Mouse (Mus musculus) right cerebral cortex, postnatal 14 days (tissue): ENCODE data around the gene Mrps16.
A peak's percentile ranks its signal among the peaks of the same experiment; 100 is the strongest.

Source experiments
- DNase-seq: peaks from one replicate; pipeline ENCODE4 v3.0.0; 2022

The Mrps16 gene

DNA sequence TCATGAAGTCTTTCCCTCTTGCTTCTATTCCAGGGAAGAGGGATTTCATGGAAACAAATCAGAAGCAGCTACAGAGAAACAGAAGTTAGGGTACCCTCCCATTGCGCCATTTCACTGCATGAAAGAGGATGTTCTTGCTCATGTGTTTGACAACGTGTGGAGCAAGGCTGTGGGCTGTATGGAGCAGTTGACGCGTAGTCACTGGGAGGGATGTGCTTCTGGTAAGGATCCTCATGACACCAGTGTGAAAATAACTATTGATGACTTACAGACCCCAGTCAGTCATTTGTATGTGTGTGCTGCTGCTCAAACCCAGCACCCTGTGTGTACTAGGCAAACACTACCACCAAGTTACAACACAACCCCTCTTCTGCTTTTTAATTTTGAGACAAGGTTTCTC lies 30.2 kb downstream of the Mrps16 start:
- no peak for DNase-seq

DNA sequence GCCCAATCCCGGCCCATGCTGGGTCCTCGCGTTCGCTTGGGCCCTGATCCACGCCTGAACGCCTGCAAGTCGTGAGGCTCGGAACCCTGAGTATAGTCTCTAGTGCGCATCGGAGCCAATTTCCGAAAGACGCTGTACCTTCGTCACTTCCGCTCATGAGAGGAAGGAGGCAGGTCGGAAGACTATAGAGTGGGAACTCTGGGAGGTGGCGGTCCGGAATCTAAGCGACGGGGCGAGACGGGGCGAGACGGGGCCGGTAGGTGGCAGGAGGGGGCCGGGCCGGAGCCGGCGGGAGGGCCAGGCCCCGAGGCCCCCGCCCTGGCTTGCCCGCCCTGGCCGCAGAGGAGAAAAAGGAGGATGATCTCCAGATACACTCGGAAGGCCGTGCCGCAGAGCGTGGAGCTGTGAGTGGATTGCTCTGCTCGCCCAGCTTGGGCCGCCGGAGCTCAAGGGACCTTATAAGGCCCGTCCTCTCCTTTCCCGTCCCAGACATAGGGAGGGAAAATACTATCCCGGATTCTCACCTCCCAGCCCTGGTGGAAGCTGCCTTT lies 45.4 kb downstream of the Mrps16 start, which contains the start of the genes Ecd and Fam149b:
TSS of gene Ecd (minus strand) at position 131 of the 551 bp plus-strand sequence.
TSS of gene Fam149b (plus strand) at position 172 of the 551 bp plus-strand sequence.
- peak; percentile 91 for DNase-seq

DNA sequence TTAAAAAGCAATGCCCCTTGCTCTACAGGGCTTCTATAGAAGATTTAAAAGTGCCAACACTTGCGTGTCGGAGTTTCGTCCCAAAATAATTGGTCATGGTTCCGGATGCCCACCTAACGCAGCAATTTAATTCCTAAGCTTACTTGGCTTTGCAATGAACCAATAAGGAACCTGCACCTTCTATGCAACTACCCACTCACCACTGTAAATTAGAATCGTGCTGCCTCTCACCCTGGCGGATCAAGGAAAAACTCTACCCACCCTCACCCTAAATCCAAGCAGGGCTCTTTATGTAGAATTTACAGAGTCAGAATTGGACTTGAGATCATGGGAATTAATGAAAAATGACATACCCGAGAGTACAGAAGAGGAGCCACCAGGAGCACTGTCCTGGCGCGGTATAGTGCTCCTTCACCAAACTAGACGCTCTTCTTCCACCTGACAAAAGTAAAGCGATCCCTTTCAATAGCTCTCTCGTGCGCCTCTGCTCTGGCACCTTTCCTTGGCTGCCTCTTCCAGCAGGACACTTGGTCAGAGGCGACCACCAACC lies 45.9 kb downstream of the Mrps16 start:
- DNase-seq: no peak

DNA sequence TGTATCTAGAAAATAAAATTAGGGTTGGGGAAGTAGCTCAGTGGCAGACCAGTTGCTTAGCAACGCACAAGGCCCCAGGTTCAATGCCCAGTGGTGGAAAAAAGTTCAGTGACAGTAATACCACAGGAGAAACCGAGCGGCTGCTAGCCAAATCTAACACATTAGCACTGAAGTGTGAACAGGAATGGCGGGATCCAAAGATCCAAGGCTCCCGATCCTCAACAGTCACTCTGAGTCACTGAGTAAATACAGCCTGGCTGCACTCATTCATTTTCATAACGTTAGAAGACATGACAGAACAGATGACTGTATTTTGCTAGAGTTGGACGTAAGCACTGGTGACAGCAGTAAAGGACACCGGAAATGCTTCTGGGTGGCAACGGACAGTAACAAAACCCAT lies 47.5 kb downstream of the Mrps16 start:
- no peak for DNase-seq

DNA sequence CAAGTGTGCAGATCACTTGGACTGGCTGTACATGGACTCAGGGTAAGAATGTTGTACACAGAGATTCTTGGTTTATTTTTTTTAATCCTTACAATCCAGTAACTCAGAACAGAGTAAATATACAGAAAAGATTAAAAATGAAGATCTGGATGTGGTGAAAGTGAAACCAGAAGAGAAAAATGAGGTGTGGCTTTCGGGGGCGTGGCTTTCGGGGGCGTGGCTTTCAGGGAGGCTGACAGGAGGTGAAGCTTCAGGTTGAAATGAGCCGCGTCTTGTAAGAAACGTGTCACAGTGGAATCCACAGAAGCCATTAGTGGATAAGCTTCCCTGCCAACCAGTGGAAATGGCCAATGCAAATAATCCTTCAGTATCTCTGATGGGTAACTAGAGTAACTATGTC lies 52.6 kb downstream of the Mrps16 start:
- no peak for DNase-seq

DNA sequence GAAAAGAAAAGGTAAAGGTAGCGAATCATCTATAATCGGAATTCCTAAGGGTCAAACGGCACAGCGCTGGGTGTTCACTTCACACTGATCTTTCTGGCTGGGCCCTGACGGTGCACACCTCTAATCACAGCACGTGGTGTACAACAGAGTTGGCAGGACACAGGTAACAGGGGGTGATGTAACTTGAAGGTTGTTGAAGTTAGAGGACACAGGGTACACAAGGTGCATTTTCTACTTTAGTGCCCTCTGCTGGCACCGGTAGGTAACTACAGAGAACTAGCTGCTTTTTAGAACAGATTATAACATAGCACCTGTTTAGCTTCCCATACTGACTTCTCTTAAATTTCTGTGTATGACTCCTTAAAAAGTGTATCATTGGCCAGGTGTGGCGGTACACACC lies 53.3 kb downstream of the Mrps16 start:
- no peak for DNase-seq

DNA sequence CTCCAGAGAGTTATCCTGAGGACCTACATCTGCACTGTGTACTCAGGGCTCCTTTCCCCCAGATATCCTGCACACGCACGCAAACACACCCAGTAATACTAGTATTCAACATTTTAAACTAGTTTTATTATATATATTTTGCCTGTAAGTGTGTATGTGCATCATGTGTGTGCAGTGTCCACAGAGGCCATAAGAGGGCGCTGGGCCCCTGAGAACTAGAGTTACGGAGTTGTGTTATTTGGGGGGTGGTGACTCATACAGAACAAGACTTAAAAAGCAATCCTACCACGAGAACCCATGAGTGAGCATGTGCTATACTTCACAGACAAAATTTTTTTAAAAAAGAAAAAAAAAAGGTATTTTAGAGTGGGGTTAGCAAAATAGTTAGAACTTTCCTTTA lies 54.0 kb downstream of the Mrps16 start:
- DNase-seq: no peak
